Mouse (Mus musculus) heart, embryonic 11.5 days (tissue): Measurements from ENCODE around the gene Tk1. TPM values are rescaled to one million over a fixed set of nuclear protein-coding genes. Genes with fewer than 3 reads are reported as not detected.

Experiments
- ATAC-seq: fragments of 200-750 bp; cut with Nextera tagmentation; replicated peaks from 2 replicates; pipeline ENCODE4 v1.8.0; 2017; ENCODE audit warnings: moderate library complexity; ENCODE audit not compliant: insufficient number of reproducible peaks, low FRiP score, low TSS enrichment
- H3K27ac ChIP-seq: fragments of 300-500 bp; sonication (generic); 2 replicates; pipeline ENCODE4 v1.5.1; 2014; ENCODE audit warnings: mild to moderate bottlenecking, low read depth, low read length
- H3K27me3 ChIP-seq: fragments of 300-500 bp; sonication (generic); 2 replicates; pipeline ENCODE4 v1.6.1; 2014; ENCODE audit warnings: mild to moderate bottlenecking, low read length, mixed read lengths; ENCODE audit not compliant: control insufficient read depth, insufficient read depth
- H3K36me3 ChIP-seq: fragments of 300-500 bp; sonication (generic); 2 replicates; pipeline ENCODE4 v1.6.1; 2014; ENCODE audit warnings: mild to moderate bottlenecking, low read length, moderate library complexity, mixed read lengths; ENCODE audit not compliant: control insufficient read depth, insufficient read depth
- H3K4me1 ChIP-seq: fragments of 300-500 bp; sonication (generic); 2 replicates; pipeline ENCODE4 v1.6.1; 2014; ENCODE audit warnings: low read length; ENCODE audit not compliant: control insufficient read depth, insufficient read depth
- H3K4me2 ChIP-seq: fragments of 300-500 bp; sonication (generic); 2 replicates; pipeline ENCODE4 v1.6.1; 2014; ENCODE audit warnings: mild to moderate bottlenecking, moderate library complexity
- H3K4me3 ChIP-seq: fragments of 300-500 bp; sonication (generic); 2 replicates; pipeline ENCODE4 v1.5.1; 2014; ENCODE audit warnings: low read depth, low read length
- H3K9ac ChIP-seq: fragments of 300-500 bp; sonication (generic); 2 replicates; pipeline ENCODE4 v1.6.1; 2014; ENCODE audit warnings: mild to moderate bottlenecking, low read depth, low read length, moderate library complexity
- H3K9me3 ChIP-seq: fragments of 300-500 bp; sonication (generic); replicated peaks from 2 replicates; pipeline ENCODE4 v1.6.1; 2016; ENCODE audit warnings: low read length; ENCODE audit not compliant: control insufficient read depth
- WGBS: fragments of 180-500 bp; shearing (Covaris S2); extraction: QIAGEN DNeasy Blood & Tissue Kit; methylation state at CpG from one replicate; pipeline ENCODE4 v1.1.7; 2014; ENCODE audit not compliant: insufficient replicate concordance; 5-methylcytosine and 5-hydroxymethylcytosine counted together
- polyA plus RNA-seq: library from polyadenylated mRNA; unstranded; fragments of >200 nt; fragmentation: Nextera tagmentation; extraction: Ambion mirVana; gene quantifications from 2 replicates; pipeline ENCODE4 v1.2.1, GENCODE M21; 2014

The Tk1 gene
- polyA plus RNA-seq, 1 experiment from 2014 or later, result 98.5 TPM

GRCm38 (mm10) chr11:117809407-117810311 is 16.2 kb downstream of the Tk1 start, which contains the start of the genes Gm20708 and Syngr2:
Gene Gm20708, plus strand, starts transcription at chr11:117809668.
Gene Syngr2, plus strand, starts transcription at chr11:117809668.
- Histone ChIP-seq H3K27me3 (peaks cover 3% of the 10 kb centered on the region; the same call in 1 of the 2 replicates), H3K4me2 (peak within 1 kb of the TSS; percentile 83), H3K9ac (peak within 1 kb of the TSS; percentile 82), H3K27ac (peak within 1 kb of the TSS; percentile 57), H3K9me3 (no peaks in the 10 kb centered on the region), H3K4me3 (peak within 1 kb of the TSS; percentile 83), H3K36me3 (peaks cover 15% of the 10 kb centered on the region), H3K4me1 (peaks cover 11% of the 10 kb centered on the region)
- under 1% methylated on average over 67 of the region's 75 CpGs for WGBS
- ATAC-seq, result peak; percentile 65

- H3K4me3 ChIP-seq, result no peak overlapping the region
- H3K27ac ChIP-seq, result no peak overlapping the region
- H3K9ac ChIP-seq, result no peak overlapping the region
- 92% methylated on average over 6 of the region's 6 CpGs for WGBS
- ATAC-seq, result no peak
- H3K4me2 ChIP-seq, result no peak overlapping the region
- H3K27me3 ChIP-seq, result peaks cover 3% of the 10 kb centered on the region; the same call in 1 of the 2 replicates
- H3K4me1 ChIP-seq, result peaks cover 11% of the 10 kb centered on the region
- H3K9me3 ChIP-seq, result no peaks in the 10 kb centered on the region
- H3K36me3 ChIP-seq, result no peaks in the 10 kb centered on the region
These were observed 19.1 kb downstream of the Tk1 start for GRCm38 (mm10) chr11:117806781-117807180.

GRCm38 (mm10) chr11:117803166-117803688 is 22.7 kb downstream of the Tk1 start:
- Histone ChIP-seq H3K36me3 (no peaks in the 10 kb centered on the region), H3K27me3 (peaks cover 3% of the 10 kb centered on the region; the same call in 1 of the 2 replicates), H3K4me3 (no peak overlapping the region), H3K27ac (no peak overlapping the region), H3K4me1 (peaks cover 5% of the 10 kb centered on the region), H3K9ac (no peak overlapping the region), H3K9me3 (no peaks in the 10 kb centered on the region), H3K4me2 (no peak overlapping the region)
- WGBS, result 93% methylated on average over 3 of the region's 3 CpGs
- no peak for ATAC-seq

GRCm38 (mm10) chr11:117801650-117802049 is 24.2 kb downstream of the Tk1 start:
- H3K4me1 ChIP-seq, result peaks cover 15% of the 10 kb centered on the region
- H3K27me3 ChIP-seq, result peaks cover 3% of the 10 kb centered on the region; the same call in 1 of the 2 replicates
- no peak for ATAC-seq
- H3K36me3 ChIP-seq, result no peaks in the 10 kb centered on the region
- no peak overlapping the region for H3K9ac ChIP-seq
- H3K27ac ChIP-seq, result no peak overlapping the region
- no peak overlapping the region for H3K4me3 ChIP-seq
- 72% methylated on average over 7 of the region's 7 CpGs for WGBS
- H3K9me3 ChIP-seq, result no peaks in the 10 kb centered on the region
- no peak overlapping the region for H3K4me2 ChIP-seq

GRCm38 (mm10) chr11:117800038-117800437 is 25.9 kb downstream of the Tk1 start:
- H3K9me3 ChIP-seq, result no peaks in the 10 kb centered on the region
- no peaks in the 10 kb centered on the region for H3K36me3 ChIP-seq
- no peak overlapping the region for H3K4me3 ChIP-seq
- WGBS, result 87% methylated on average over 7 of the region's 7 CpGs
- H3K27me3 ChIP-seq, result no peaks in the 10 kb centered on the region
- no peak overlapping the region for H3K27ac ChIP-seq
- no peak overlapping the region for H3K9ac ChIP-seq
- H3K4me2 ChIP-seq, result no peak overlapping the region
- H3K4me1 ChIP-seq, result peaks cover 15% of the 10 kb centered on the region
- no peak for ATAC-seq

- no peak for ATAC-seq
- peak overlapping the region; percentile 59 for H3K9ac ChIP-seq
- 50% methylated on average over 5 of the region's 5 CpGs for WGBS
These were observed 26.7 kb downstream of the Tk1 start for GRCm38 (mm10) chr11:117799174-117799573.

GRCm38 (mm10) chr11:117798160-117798541 is 27.7 kb downstream of the Tk1 start:
- Histone ChIP-seq H3K36me3 (no peaks in the 10 kb centered on the region), H3K9ac (peak overlapping the region; percentile 59; the same call in 1 of the 2 replicates), H3K27ac (peak overlapping the region; percentile 18), H3K27me3 (no peaks in the 10 kb centered on the region), H3K9me3 (no peaks in the 10 kb centered on the region), H3K4me3 (peak overlapping the region; percentile 30), H3K4me1 (peaks cover 15% of the 10 kb centered on the region), H3K4me2 (peak overlapping the region; percentile 45)
- 3% methylated on average over 2 of the region's 2 CpGs for WGBS
- ATAC-seq, result peak; percentile 36; the same call in 1 of the 2 replicates

More at GRCm38 (mm10) chr11:117799174-117799573, 26.7 kb downstream of the Tk1 start:
- no peaks in the 10 kb centered on the region for H3K27me3 ChIP-seq
- peak overlapping the region; percentile 30; the same call in 1 of the 2 replicates for H3K4me3 ChIP-seq
- peak overlapping the region; percentile 45 for H3K4me2 ChIP-seq
- H3K4me1 ChIP-seq, result peaks cover 15% of the 10 kb centered on the region
- no peak overlapping the region for H3K27ac ChIP-seq
- no peaks in the 10 kb centered on the region for H3K36me3 ChIP-seq
- H3K9me3 ChIP-seq, result no peaks in the 10 kb centered on the region

- Histone ChIP-seq H3K36me3 (no peaks in the 10 kb centered on the region), H3K27ac (peak within 1 kb of the TSS; percentile 30), H3K9ac (peak within 1 kb of the TSS; percentile 59; the same call in 1 of the 2 replicates), H3K4me1 (peaks cover 16% of the 10 kb centered on the region), H3K27me3 (no peaks in the 10 kb centered on the region), H3K9me3 (no peaks in the 10 kb centered on the region), H3K4me2 (peak within 1 kb of the TSS; percentile 45), H3K4me3 (peak within 1 kb of the TSS; percentile 30)
- 38% methylated on average over 9 of the region's 9 CpGs for WGBS
- peak; percentile 85 for ATAC-seq
These were observed 28.3 kb downstream of the Tk1 start, which contains the start of gene 6030468B19Rik for GRCm38 (mm10) chr11:117797511-117798159. Gene 6030468B19Rik, plus strand, starts transcription at chr11:117797660.
